Mouse (Mus musculus) forebrain, embryonic 15.5 days (tissue): ENCODE measurements around the gene Xrn2. TPM values are rescaled to one million over a fixed set of nuclear protein-coding genes. Genes with fewer than 3 reads are reported as not detected.

Source experiments
- ATAC-seq: fragments of 200-750 bp; cut with Nextera tagmentation; replicated peaks from 2 replicates; pipeline ENCODE4 v1.8.0; 2017; ENCODE audit warnings: mild to moderate bottlenecking, moderate TSS enrichment, moderate library complexity
- H3K27ac ChIP-seq: fragments of 300-500 bp; sonication (generic); replicated peaks from 2 replicates; pipeline ENCODE4 v1.5.1; 2015; ENCODE audit warnings: mild to moderate bottlenecking, inconsistent platforms
- H3K27me3 ChIP-seq: fragments of 300-500 bp; sonication (generic); 2 replicates; pipeline ENCODE4 v1.6.1; 2015; ENCODE audit warnings: inconsistent platforms
- H3K36me3 ChIP-seq: fragments of 300-500 bp; sonication (generic); 2 replicates; pipeline ENCODE4 v1.6.1; 2015; ENCODE audit warnings: mild to moderate bottlenecking, inconsistent platforms
- H3K4me1 ChIP-seq: fragments of 300-500 bp; sonication (generic); 2 replicates; pipeline ENCODE4 v1.6.1; 2015; ENCODE audit warnings: inconsistent platforms
- H3K4me2 ChIP-seq: fragments of 300-500 bp; sonication (generic); replicated peaks from 2 replicates; pipeline ENCODE4 v1.6.1; 2015; ENCODE audit warnings: mild to moderate bottlenecking, inconsistent platforms
- H3K4me3 ChIP-seq: fragments of 300-500 bp; sonication (generic); 2 replicates; pipeline ENCODE4 v1.5.1; 2015; ENCODE audit warnings: mild to moderate bottlenecking, inconsistent platforms
- H3K9ac ChIP-seq: fragments of 300-500 bp; sonication (generic); replicated peaks from 2 replicates; pipeline ENCODE4 v1.6.1; 2015; ENCODE audit warnings: mild to moderate bottlenecking, inconsistent platforms
- H3K9me3 ChIP-seq: fragments of 300-500 bp; sonication (generic); 2 replicates; pipeline ENCODE4 v1.6.1; 2016; ENCODE audit warnings: inconsistent platforms
- WGBS: fragments of 180-500 bp; shearing (Covaris S2); methylation state at CpG from one replicate; pipeline ENCODE4 v1.1.7; 2015; ENCODE audit warnings: mixed read lengths; 5-methylcytosine and 5-hydroxymethylcytosine counted together
- polyA plus RNA-seq: library from polyadenylated mRNA; unstranded; fragments of >200 nt; fragmentation: Nextera tagmentation; extraction: Ambion mirVana; gene quantifications from 2 replicates; pipeline ENCODE4 v1.2.1, GENCODE M21; 2015

Xrn2 gene
- polyA plus RNA-seq = 88.8 and 92.1 TPM in 2 replicates

DNA sequence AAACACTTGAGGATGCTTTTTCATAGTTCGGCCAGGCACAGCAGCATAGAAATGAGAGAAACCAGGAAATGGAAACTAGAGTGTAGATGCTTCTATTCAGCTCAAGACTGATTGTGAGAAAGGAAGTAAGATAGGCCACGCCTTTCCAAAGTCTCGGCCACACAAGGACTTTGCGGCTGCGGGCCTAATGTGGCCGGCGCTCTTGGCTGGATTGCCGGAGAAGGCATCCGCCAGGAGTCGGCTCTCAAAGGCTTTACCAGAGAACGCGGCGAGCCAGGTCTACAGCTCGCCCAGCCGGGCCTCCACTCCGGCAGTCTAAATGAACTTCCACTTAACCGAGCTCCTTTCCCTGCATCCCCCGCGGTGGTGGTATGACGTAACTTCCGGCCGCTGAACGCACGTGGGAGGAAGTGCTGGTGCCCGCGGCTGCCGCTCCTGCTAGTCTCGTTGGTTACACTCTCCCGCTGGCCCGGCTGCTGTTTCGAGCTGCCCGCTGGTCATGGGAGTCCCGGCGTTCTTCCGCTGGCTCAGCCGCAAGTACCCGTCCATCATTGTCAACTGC, at the start of gene Xrn2:
Gene Xrn2 (plus strand): TSS at position 374 of the 562 bp plus-strand sequence.
- ATAC-seq = peak; percentile 97
- under 1% methylated on average over 37 of the region's 37 CpGs for WGBS
- H3K27ac ChIP-seq = peak within 1 kb of the TSS; percentile 98
- H3K36me3 ChIP-seq = no peaks in the 10 kb centered on the region
- H3K4me2 ChIP-seq = peak within 1 kb of the TSS; percentile 53
- H3K27me3 ChIP-seq = no peaks in the 10 kb centered on the region
- no peaks in the 10 kb centered on the region for H3K9me3 ChIP-seq
- H3K9ac ChIP-seq = peak within 1 kb of the TSS; percentile 77
- peaks cover 26% of the 10 kb centered on the region for H3K4me1 ChIP-seq
- H3K4me3 ChIP-seq = peak within 1 kb of the TSS; percentile 72

DNA sequence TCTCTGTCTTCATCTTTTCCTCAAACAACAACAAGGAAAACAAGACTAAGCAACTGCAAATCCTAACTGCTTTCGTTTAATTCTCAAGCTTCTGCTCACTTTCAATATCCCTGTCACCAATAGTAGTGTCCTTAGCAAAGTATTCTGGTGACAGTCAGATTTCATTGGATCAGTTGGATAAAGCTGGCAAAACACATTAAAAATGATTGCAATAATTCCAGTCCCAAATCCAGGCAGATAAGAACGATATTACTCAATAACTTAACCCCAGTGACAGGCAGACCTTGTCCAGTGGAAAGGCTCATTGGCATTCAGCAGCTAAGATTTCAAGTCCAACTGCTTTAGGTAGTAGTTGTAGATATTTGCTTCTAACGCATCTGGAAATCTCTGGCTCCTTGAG, 37.8 kb upstream of the Xrn2 start:
- Histone ChIP-seq H3K9ac (no peak overlapping the region), H3K27me3 (no peaks in the 10 kb centered on the region), H3K9me3 (no peaks in the 10 kb centered on the region), H3K4me2 (no peak overlapping the region), H3K27ac (no peak overlapping the region), H3K4me3 (no peak overlapping the region), H3K4me1 (no peaks in the 10 kb centered on the region), H3K36me3 (no peaks in the 10 kb centered on the region)
- no peak for ATAC-seq
- WGBS = 92% methylated on average over 3 of the region's 3 CpGs

DNA sequence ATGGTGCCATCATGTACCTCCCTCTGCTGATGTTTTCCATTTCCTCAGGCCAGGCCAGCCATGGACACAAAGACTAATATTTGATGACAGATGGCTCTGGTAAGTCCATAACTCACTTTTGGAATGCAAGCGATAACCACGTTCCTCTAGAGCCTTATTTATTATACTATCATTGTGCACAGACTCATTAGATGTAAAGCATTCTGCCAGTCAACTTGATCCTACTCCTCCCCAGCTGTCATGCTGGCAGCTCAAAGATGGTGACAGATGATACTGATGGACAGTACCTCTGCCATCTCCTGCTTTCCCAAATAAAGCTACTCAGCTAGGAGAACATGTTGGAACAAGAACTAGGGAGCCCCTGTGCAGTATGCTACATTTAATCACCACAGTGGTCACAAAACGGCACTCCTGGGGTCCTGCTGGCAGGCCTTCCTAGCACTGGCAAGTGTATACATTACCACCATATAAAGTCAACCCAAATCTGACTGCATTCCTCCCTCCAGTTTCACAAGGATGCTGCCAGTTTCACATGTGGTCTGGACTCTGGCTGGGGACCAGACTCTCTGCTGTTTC, 37.3 kb upstream of the Xrn2 start:
- ATAC-seq = no peak

DNA sequence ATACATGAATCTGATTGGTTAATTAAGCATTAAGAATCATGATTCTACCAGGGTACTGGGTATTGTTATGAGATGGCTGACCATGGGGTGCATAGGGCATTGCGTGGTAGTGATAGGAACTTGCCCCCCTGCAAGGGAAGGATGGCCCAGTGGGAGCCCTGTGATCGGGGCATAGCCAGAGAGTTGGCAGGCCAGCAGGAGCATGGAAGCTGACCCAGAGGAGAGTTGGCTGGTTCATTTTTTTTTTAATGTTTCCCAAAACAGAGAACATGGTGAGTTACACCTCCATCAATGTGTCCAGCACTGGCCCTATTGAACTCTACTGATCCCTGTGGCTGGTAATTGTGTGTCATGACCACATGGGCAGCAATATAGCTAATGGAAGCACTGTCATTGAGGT, 30.0 kb upstream of the Xrn2 start:
- no peak for ATAC-seq
- H3K9me3 ChIP-seq = no peaks in the 10 kb centered on the region
- H3K27ac ChIP-seq = no peak overlapping the region
- H3K4me3 ChIP-seq = no peak overlapping the region
- WGBS = 97% methylated on average over 2 of the region's 2 CpGs
- no peaks in the 10 kb centered on the region for H3K4me1 ChIP-seq
- H3K4me2 ChIP-seq = no peak overlapping the region
- H3K36me3 ChIP-seq = no peaks in the 10 kb centered on the region
- H3K27me3 ChIP-seq = no peaks in the 10 kb centered on the region
- no peak overlapping the region for H3K9ac ChIP-seq

More for the DNA sequence above, 37.3 kb upstream of the Xrn2 start:
- Histone ChIP-seq H3K9ac (no peak overlapping the region), H3K9me3 (no peaks in the 10 kb centered on the region), H3K27me3 (no peaks in the 10 kb centered on the region), H3K27ac (no peak overlapping the region), H3K4me3 (no peak overlapping the region), H3K36me3 (no peaks in the 10 kb centered on the region), H3K4me2 (no peak overlapping the region), H3K4me1 (no peaks in the 10 kb centered on the region)
- 64% methylated on average over 3 of the region's 3 CpGs for WGBS

DNA sequence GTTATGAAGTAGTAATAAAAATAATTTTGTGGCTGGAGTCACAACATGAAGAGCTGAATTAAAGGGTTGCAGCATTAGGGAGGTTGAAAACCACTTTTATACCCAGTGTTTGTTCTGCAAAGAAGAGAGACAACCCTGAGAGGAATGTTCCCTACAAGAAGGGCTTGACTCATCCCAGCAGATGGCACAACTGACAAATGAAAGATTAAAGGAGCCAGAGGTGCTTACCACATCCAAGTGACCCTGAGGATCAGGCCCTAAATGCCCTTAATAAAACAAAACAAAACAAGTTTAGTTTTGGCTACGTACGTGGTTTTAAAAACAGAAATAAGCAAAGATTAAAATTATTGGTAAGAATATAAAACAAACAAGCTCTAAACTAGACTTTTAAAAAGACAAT, 28.0 kb upstream of the Xrn2 start:
- no peak overlapping the region for H3K4me2 ChIP-seq
- H3K36me3 ChIP-seq = no peaks in the 10 kb centered on the region
- no peaks in the 10 kb centered on the region for H3K4me1 ChIP-seq
- H3K9ac ChIP-seq = no peak overlapping the region
- no peak for ATAC-seq
- H3K4me3 ChIP-seq = no peak overlapping the region
- H3K27ac ChIP-seq = no peak overlapping the region
- no peaks in the 10 kb centered on the region for H3K27me3 ChIP-seq
- no peaks in the 10 kb centered on the region for H3K9me3 ChIP-seq
- 97% methylated on average over 2 of the region's 2 CpGs for WGBS

DNA sequence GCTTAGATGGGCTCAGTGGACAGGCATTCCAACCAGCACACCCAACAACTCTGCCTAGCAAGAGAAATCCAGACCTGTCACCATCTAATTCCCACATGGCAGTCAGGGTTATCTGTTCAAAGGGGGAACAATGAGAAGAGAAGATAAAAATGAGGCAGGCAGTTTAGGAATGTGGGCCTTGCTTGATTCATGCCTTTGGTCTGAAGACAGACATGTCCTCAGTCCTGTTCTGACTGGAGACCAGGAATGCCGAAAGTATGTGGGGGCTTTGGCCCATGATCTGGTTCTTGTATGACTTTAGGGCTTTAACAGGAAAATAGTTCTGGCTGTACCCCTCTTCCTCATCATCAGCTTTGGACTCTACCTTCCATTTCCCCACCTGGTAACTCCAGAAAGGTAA, 27.0 kb upstream of the Xrn2 start:
- WGBS = 88% methylated on average over 1 of the region's 1 CpGs

DNA sequence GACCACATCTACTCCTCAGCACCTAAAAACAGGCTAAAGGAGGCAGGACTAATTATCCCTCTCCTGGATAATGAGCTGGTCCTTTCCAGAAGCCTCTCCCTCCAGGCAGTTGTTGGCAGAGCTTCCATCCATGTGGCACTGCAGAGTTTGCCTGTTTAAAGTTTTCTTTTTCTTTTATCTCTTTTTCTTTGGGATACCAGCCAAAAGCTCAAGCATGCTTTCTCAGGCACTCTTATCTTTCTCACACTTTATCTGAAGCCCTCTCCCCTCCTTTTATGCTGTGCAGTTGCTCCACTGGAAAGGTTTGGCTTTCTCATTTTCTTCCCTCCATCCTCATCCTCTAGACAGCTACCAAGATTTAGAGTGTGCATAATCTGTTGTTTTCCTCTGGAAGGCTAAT, 26.4 kb upstream of the Xrn2 start:
- no peaks in the 10 kb centered on the region for H3K9me3 ChIP-seq
- H3K4me2 ChIP-seq = no peak overlapping the region
- H3K27me3 ChIP-seq = no peaks in the 10 kb centered on the region
- no peak overlapping the region for H3K4me3 ChIP-seq
- no peaks in the 10 kb centered on the region for H3K4me1 ChIP-seq
- H3K36me3 ChIP-seq = no peaks in the 10 kb centered on the region
- no peak for ATAC-seq
- H3K9ac ChIP-seq = no peak overlapping the region
- H3K27ac ChIP-seq = no peak overlapping the region

More for the DNA sequence above, 27.0 kb upstream of the Xrn2 start:
- no peak overlapping the region for H3K27ac ChIP-seq
- H3K4me1 ChIP-seq = no peaks in the 10 kb centered on the region
- no peak overlapping the region for H3K9ac ChIP-seq
- H3K4me2 ChIP-seq = no peak overlapping the region
- no peaks in the 10 kb centered on the region for H3K36me3 ChIP-seq
- no peak overlapping the region for H3K4me3 ChIP-seq
- no peaks in the 10 kb centered on the region for H3K9me3 ChIP-seq
- H3K27me3 ChIP-seq = no peaks in the 10 kb centered on the region
- no peak for ATAC-seq

DNA sequence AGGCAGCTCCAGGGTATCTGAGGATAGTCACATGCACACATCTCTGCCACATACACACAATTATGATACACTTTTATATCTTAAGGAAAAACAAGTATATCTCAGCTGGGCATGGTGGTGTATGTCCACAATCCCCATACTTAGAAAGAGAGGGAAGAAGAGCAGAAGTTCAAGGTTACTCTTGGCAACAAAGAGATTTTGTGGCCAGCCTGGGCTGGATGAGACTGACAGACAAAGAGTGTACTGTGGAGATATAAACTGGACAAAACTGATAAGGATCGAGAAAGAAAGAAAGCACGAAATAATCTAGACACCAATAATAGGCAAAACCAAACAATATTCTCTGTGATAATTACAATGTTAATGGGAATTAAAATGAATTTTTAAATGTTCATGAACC, 5.5 kb upstream of the Xrn2 start:
- no peak for ATAC-seq
- Histone ChIP-seq H3K9ac (no peak overlapping the region), H3K27me3 (no peaks in the 10 kb centered on the region), H3K4me1 (peaks cover 8% of the 10 kb centered on the region), H3K36me3 (no peaks in the 10 kb centered on the region), H3K27ac (no peak overlapping the region), H3K9me3 (no peaks in the 10 kb centered on the region), H3K4me3 (no peak overlapping the region), H3K4me2 (no peak overlapping the region)
- WGBS = 95% methylated on average over 2 of the region's 2 CpGs

DNA sequence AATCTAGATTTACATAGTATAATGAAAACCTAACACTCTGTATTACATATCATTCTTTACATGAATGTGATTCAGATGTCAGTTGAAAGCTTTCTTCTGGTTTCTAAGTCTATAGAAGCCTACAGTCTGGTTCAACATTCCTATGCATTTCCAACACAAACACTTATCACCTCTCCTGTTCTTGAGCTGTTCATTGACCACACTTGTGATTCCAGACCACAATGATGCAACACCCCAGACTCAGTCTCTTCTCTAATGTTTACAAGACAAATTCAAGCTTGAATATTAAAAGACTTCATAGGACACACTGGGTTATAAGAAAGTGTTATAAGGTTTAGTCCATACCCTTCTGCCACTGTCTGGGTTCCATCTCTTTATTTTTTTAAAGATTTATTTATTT, 3.7 kb upstream of the Xrn2 start:
- H3K4me1 ChIP-seq = peaks cover 12% of the 10 kb centered on the region
- no peak for ATAC-seq
- H3K9ac ChIP-seq = no peak overlapping the region
- H3K4me2 ChIP-seq = no peak overlapping the region
- H3K27me3 ChIP-seq = no peaks in the 10 kb centered on the region
- no peak overlapping the region for H3K4me3 ChIP-seq
- no peak overlapping the region for H3K27ac ChIP-seq
- no peaks in the 10 kb centered on the region for H3K9me3 ChIP-seq
- H3K36me3 ChIP-seq = no peaks in the 10 kb centered on the region

DNA sequence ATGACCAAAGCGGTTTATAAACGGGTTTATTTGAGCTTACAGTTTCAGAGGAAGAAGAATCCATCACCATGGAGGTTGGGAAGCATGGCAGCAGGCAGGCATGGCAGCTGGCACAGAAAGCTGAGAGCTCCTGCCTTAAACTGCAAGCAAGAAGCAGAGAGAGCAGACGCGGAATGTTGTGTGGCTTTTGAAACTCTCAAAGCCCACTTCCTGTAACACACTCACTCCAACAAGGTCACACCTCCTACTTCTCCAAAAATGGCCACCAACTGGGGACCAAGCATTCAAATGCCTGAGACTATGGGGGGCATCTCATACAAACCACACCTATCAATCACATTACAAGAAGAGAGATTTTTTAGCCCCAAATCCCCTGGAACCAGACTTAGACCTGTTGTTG, 2.7 kb upstream of the Xrn2 start:
- Histone ChIP-seq H3K4me1 (peaks cover 23% of the 10 kb centered on the region), H3K36me3 (no peaks in the 10 kb centered on the region), H3K9ac (no peak overlapping the region), H3K27ac (no peak overlapping the region), H3K4me2 (no peak overlapping the region), H3K27me3 (no peaks in the 10 kb centered on the region), H3K9me3 (no peaks in the 10 kb centered on the region), H3K4me3 (no peak overlapping the region)
- 90% methylated on average over 4 of the region's 4 CpGs for WGBS
- no peak for ATAC-seq

DNA sequence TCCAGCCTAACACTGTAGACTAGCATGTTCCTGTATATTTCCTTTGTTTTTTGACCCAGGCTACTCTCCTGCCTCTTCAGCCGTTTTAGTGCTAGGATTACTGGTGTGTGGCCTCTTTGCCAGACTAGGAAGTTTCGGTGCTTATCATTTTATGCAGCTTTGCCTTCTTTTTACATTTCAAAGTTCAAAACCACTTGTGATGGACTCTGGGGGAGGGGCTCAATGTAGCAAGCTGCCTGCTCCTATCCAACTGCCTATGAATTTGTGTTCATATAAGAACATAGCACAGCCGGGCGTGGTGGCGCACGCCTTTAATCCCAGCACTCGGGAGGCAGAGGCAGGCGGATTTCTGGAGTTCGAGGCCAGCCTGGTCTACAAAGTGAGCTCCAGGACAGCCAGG, 1.8 kb upstream of the Xrn2 start:
- no peaks in the 10 kb centered on the region for H3K27me3 ChIP-seq
- H3K9me3 ChIP-seq = no peaks in the 10 kb centered on the region
- H3K4me3 ChIP-seq = no peak overlapping the region
- H3K36me3 ChIP-seq = no peaks in the 10 kb centered on the region
- no peak overlapping the region for H3K9ac ChIP-seq
- no peak for ATAC-seq
- 97% methylated on average over 9 of the region's 9 CpGs for WGBS
- no peak overlapping the region for H3K27ac ChIP-seq
- no peak overlapping the region for H3K4me2 ChIP-seq
- H3K4me1 ChIP-seq = peaks cover 26% of the 10 kb centered on the region

DNA sequence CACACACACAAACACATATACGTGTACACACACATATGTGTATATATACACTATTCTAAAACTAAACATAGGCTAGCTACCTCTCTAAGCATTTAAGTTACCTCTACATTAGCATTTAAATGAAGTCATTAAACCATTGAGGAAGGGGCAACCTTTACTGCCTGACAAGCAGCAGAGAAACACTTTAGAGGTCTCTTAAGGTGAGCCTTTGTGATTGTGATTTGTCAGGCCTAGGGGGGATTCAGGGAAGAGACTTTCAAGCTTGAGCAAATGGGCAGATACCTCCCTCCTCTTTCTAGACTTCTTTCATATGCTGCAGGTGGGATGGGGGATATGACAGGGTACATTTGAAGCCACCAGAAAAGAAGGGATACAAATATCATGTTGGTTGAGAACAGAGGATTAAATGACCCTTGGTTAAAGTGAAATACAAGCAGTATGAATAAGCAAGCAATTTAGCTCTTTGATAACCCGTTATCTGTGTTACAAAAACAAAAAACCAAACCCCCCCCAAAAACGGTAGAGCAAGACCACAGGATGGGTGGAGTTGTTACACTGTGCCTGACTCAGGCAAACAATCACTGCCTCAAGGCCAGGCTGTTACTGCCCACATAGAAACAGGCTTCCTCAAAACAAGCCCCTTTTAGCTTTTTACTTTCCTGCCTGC, 1.2 kb upstream of the Xrn2 start:
- ATAC-seq = no peak
- 73% methylated on average over 3 of the region's 3 CpGs for WGBS
- peak overlapping the region; percentile 53 for H3K4me2 ChIP-seq
- H3K4me3 ChIP-seq = peak overlapping the region; percentile 72
- no peaks in the 10 kb centered on the region for H3K9me3 ChIP-seq
- no peaks in the 10 kb centered on the region for H3K27me3 ChIP-seq
- H3K36me3 ChIP-seq = no peaks in the 10 kb centered on the region
- peaks cover 26% of the 10 kb centered on the region for H3K4me1 ChIP-seq
- peak overlapping the region; percentile 98; the same call in 1 of the 2 replicates for H3K27ac ChIP-seq
- peak overlapping the region; percentile 77 for H3K9ac ChIP-seq
